Mouse (Mus musculus) erythroblast, embryonic 14.5 days (primary cell): Measurements from ENCODE around the gene Mrps27.

ENCODE experiments used
- GATA1 ChIP-seq: IDR thresholded peaks from 2 replicates; pipeline ENCODE4 v1.6.1; 2012; ENCODE audit warnings: low read length, inconsistent platforms, mixed read lengths
- TAL1 ChIP-seq: IDR thresholded peaks from 3 replicates; pipeline ENCODE4 v1.6.1; 2012; ENCODE audit warnings: low read length, inconsistent platforms, mixed read lengths

DNA sequence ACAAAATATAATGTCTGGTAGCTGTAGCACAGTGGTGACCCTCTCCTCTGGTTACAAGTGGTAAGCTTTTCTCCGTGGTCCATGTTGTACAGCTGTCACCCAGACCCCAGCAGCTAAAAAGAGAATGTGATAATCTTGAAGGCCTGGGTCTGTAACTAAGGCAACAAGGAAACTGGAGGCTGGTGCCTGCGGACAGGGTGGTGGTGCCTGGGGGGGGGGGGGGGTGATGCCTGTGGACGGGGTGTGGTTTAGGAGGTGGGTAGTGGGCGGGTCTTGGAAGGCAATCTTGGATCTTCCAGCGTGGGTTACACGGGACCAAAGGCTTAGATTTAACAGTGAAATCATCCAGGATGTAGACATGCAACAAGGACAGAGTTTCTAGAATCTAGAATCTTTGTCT, 37.8 kb downstream of the Mrps27 start:
- TF ChIP-seq GATA1 (no peak), TAL1 (no peak)
